Mouse (Mus musculus): ENCODE results near the gene Gm14295. TPM values are rescaled to one million over a fixed set of nuclear protein-coding genes. Genes with fewer than 3 reads are reported as not detected.
"Not testable (repeated sequence)": the region's sequence is repeated elsewhere in the genome, so short reads cannot be mapped to it uniquely, and the experiment has no call there.

Gene Gm14295
- total RNA-seq (2015; ENCODE audit: low replicate concordance) (7.2 and 15.9 TPM in 2 replicates), total RNA-seq (2017; ENCODE audit: low replicate concordance) (0.51 TPM in 1 of 2 replicates, not detected in the other)

GRCm38 (mm10) chr2:176798312-176798711 lies at the start of gene Gm14295:
TSS of gene Gm14295 (plus strand) at chr2:176798612.
- ATAC-seq (replicated peaks; ENCODE audit: low FRiP score, poor library complexity, severe bottlenecking), result not testable (repeated sequence)

DNA sequence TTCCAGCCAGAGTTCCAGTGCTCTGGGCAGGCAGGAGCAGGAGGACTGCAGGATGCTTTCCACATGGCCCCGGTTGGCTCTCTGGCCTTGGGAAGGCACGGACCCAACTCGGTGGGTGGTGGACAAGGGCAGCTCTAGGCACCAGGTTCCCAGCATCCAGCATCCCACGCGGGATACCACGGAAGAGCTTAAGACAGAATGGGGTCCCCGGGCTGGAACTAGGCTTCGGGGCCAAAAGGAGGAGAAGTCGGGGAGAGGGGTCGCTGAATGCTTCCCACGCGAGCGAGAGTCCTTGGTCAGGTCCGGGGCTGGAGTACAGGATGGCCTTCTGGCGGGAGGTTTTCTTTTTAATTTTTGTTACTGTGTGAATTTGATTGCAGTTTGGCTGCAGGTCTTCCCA lies 373 bp downstream of the Gm14295 start:
- ATAC-seq (replicated peaks; ENCODE audit: low FRiP score, poor library complexity, severe bottlenecking), result not testable (repeated sequence)

DNA sequence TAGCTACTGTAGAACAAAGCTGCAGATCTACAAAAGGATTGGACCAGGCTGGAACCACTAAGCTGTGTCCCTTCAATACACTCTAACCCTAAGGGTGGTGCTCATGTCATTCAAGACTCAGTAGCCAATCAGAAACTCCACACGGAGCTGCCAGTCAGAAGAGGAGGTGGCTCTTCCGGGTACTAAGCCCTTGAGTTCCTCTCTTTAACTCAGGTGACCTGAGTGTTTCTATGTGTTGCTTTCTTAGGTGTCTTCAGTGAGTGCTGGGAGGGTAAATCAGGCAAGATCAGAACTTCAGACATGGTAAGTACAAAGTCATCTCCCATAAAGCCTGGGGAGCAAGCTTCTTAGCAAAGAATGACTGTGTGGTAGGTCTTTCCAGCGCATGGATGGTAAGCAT lies 32.4 kb downstream of the Gm14295 start, which contains the start of gene Gm14408:
Gene Gm14408 (plus strand): TSS at position 301 of the 400 bp plus-strand sequence.
- ATAC-seq (replicated peaks; ENCODE audit: low FRiP score, poor library complexity, severe bottlenecking), result not testable (repeated sequence)

Other genes with a start within 250 kb of the Gm14295 start
- not detected in 2 replicates for gene Gm14308, start 162.3 kb upstream of the Gm14295 start, total RNA-seq (2015; ENCODE audit: low replicate concordance)
- not detected in 2 replicates for gene Gm14308, start 162.3 kb upstream of the Gm14295 start, total RNA-seq (2017; ENCODE audit: low replicate concordance)
- gene Zfp973, start 128.1 kb upstream of the Gm14295 start, total RNA-seq (2015; ENCODE audit: low replicate concordance), result 3.8 TPM in 1 of 2 replicates, not detected in the other
- gene Zfp973, start 128.1 kb upstream of the Gm14295 start, total RNA-seq (2017; ENCODE audit: low replicate concordance), result 0.38 and 2.4 TPM in 2 replicates
- not detected in 2 replicates for gene Gm14305, start 90.3 kb upstream of the Gm14295 start, total RNA-seq (2015; ENCODE audit: low replicate concordance)
- 0.39 and 4.7 TPM in 2 replicates for gene Gm14305, start 90.3 kb upstream of the Gm14295 start, total RNA-seq (2017; ENCODE audit: low replicate concordance)
- not detected in 2 replicates for gene Gm14408, start 32.5 kb downstream of the Gm14295 start, total RNA-seq (2015; ENCODE audit: low replicate concordance)
- gene Gm14408, start 32.5 kb downstream of the Gm14295 start, total RNA-seq (2017; ENCODE audit: low replicate concordance), result not detected in 2 replicates
- 4.6 TPM in 1 of 2 replicates, not detected in the other for gene Gm14296, start 129.2 kb downstream of the Gm14295 start, total RNA-seq (2015; ENCODE audit: low replicate concordance)
- gene Gm14296, start 129.2 kb downstream of the Gm14295 start, total RNA-seq (2017; ENCODE audit: low replicate concordance), result 1.3 and 3.0 TPM in 2 replicates
- gene Gm14419, start 202.3 kb downstream of the Gm14295 start, total RNA-seq (2015; ENCODE audit: low replicate concordance), result not detected in 2 replicates
- gene Gm14419, start 202.3 kb downstream of the Gm14295 start, total RNA-seq (2017; ENCODE audit: low replicate concordance), result 1.5 and 4.1 TPM in 2 replicates